ENCODE assay signal across 24 mouse cellular contexts in the genomic region with DNA sequence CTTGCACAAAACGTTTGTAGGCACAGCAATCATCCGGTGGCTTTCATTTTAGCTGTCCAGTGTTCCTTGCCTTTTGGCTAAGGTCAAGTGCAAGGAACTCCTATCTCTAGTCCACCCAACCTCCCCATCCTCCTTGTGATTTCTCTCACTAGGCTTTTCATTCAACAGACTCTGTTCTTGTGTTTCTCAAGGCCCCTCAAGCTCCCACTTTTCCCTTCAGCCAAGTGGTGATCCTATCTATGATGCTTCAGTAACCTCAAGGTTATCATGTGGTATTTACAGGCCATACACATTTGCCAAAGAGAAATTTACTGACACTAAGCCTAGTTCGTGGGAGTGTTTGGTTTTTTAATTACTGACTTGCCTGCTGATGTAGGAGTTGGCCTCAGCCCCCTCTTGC.
"Had no signal": no experiment of that assay in that cellular context is flagged by ENCODE, and none has a peak within 500 bp of the region (broad histone marks: within the 10 kb centered on the region; RNA-seq: fewer than 3 reads in every experiment).

No protein-coding gene starts in this region.

- H3K27me3 ChIP-seq: hindbrain, embryonic 13.5 days; hindbrain, embryonic 15.5 days; kidney, embryonic 15.5 days; limb, embryonic 13.5 days; limb, embryonic 15.5 days had no signal

- H3K27ac ChIP-seq: heart, embryonic 10.5 days; hindbrain, embryonic 13.5 days; hindbrain, embryonic 15.5 days; hindbrain, postnatal 0 days; kidney, embryonic 15.5 days; kidney, postnatal 0 days; limb, embryonic 13.5 days; limb, embryonic 15.5 days; liver, embryonic 12.5 days had no signal

- H3K4me1 ChIP-seq: heart, embryonic 10.5 days; heart, embryonic 12.5 days; hindbrain, embryonic 13.5 days; hindbrain, embryonic 15.5 days; kidney, embryonic 15.5 days; limb, embryonic 13.5 days; limb, embryonic 15.5 days; liver, embryonic 12.5 days had no signal

- ATAC-seq: hindbrain, postnatal 0 days; intestine, embryonic 16.5 days; liver, embryonic 12.5 days had no signal

- H3K9ac ChIP-seq: heart, embryonic 12.5 days; hindbrain, embryonic 13.5 days; hindbrain, embryonic 15.5 days; kidney, embryonic 15.5 days; limb, embryonic 13.5 days; limb, embryonic 15.5 days; liver, embryonic 12.5 days had no signal

- DNase-seq: gastrocnemius, postnatal 14 days; gastrocnemius, postnatal 36 days; heart, adult 18-20 months; heart, postnatal 14 days; heart, postnatal 36 days; kidney, adult 11 months; kidney, adult 2 months; kidney, adult 9 months; kidney, postnatal 14 days; kidney, postnatal 36 days; layer of hippocampus, adult 9-11 months; layer of hippocampus, postnatal 36 days; left cerebral cortex, postnatal 4 days had no signal

- H3K4me3 ChIP-seq: heart, embryonic 10.5 days; heart, embryonic 12.5 days; hindbrain, embryonic 13.5 days; hindbrain, embryonic 15.5 days; kidney, embryonic 15.5 days; limb, embryonic 13.5 days; limb, embryonic 15.5 days; liver, embryonic 12.5 days had no signal

- H3K9me3 ChIP-seq: heart, embryonic 10.5 days; heart, embryonic 12.5 days; hindbrain, embryonic 13.5 days; hindbrain, embryonic 15.5 days; kidney, embryonic 15.5 days; limb, embryonic 13.5 days; limb, embryonic 15.5 days; liver, embryonic 12.5 days had no signal

- H3K36me3 ChIP-seq: hindbrain, embryonic 15.5 days had no signal
